ENCODE assay signal across 7 mouse cellular contexts in genomic region chr5:24751305-24752174, GRCm38 (mm10). TPM values are rescaled to one million over a fixed set of nuclear protein-coding genes. Genes with fewer than 3 reads are reported as not detected.
A peak's percentile ranks its signal among the peaks of the same experiment; 100 is the strongest.
DNase-seq lines count a peak whose midpoint lies in the region; ATAC-seq lines count a peak whose summit lies in the region.

No protein-coding gene starts in this region.

- peak; percentile 93 for DNase-seq in NIH3T3 (ENCODE audit: low read depth)
- peak; percentile 35 to 78 for DNase-seq in left cerebral cortex, postnatal 10 days (ENCODE audit: extremely low spot score in 1 of 2, low spot score in 2 of 2)
- peak; percentile 53 for DNase-seq in right cerebral cortex, postnatal 4 days

- H3K36me3 ChIP-seq in forebrain, embryonic 16.5 days (ENCODE audit: control insufficient read depth, insufficient read depth) = no peaks in the 10 kb centered on the region
- H3K36me3 ChIP-seq in hindbrain, embryonic 12.5 days = no peaks in the 10 kb centered on the region
- H3K36me3 ChIP-seq in macrophage (ENCODE audit: inconsistent target) = no peaks in the 10 kb centered on the region

- H3K9ac ChIP-seq in forebrain, embryonic 16.5 days (replicated peaks; ENCODE audit: low read depth, low read length) = peak overlapping the region; percentile 64
- H3K9ac ChIP-seq in hindbrain, embryonic 12.5 days = peak overlapping the region; percentile 76

- H3K27me3 ChIP-seq in forebrain, embryonic 16.5 days (replicated peaks; ENCODE audit: control insufficient read depth, insufficient read depth, low read length) = no peaks in the 10 kb centered on the region
- no peaks in the 10 kb centered on the region for H3K27me3 ChIP-seq in hindbrain, embryonic 12.5 days

- no peaks in the 10 kb centered on the region for H3K9me3 ChIP-seq in forebrain, embryonic 16.5 days (ENCODE audit: control insufficient read depth, low read length)
- H3K9me3 ChIP-seq in hindbrain, embryonic 12.5 days (replicated peaks) = no peaks in the 10 kb centered on the region

- intact Hi-C loops in left cerebral cortex, postnatal 10 days (cut with DNase I) = loop anchor here (2.0 kb wide), 1 partner anchor 67 kb away; the partner anchor contains the start of gene Nub1

- H3K79me2 ChIP-seq in macrophage (ENCODE audit: inconsistent target) = no peaks in the 10 kb centered on the region

- 5% methylated on average over 25 of the region's 25 CpGs for WGBS in forebrain, embryonic 16.5 days
- 3% methylated on average over 25 of the region's 25 CpGs for whole genome bisulfite sequencing in hindbrain, embryonic 12.5 days
- WGBS in macrophage (ENCODE audit: missing documents) = 5% methylated on average over 23 of the region's 25 CpGs

- peak overlapping the region; percentile 88 for H3K4me3 ChIP-seq in brown adipose tissue, adult 24 weeks (ENCODE audit: insufficient read depth, low read depth, low read length)
- peak overlapping the region; percentile 55 for H3K4me3 ChIP-seq in forebrain, embryonic 16.5 days (replicated peaks; ENCODE audit: low read length)
- peak overlapping the region; percentile 54 for H3K4me3 ChIP-seq in hindbrain, embryonic 12.5 days
- peak overlapping the region; percentile 50 for H3K4me3 ChIP-seq in macrophage (ENCODE audit: inconsistent target)

- H3K4me2 ChIP-seq in forebrain, embryonic 16.5 days (ENCODE audit: low read length) = peak overlapping the region; percentile 67
- H3K4me2 ChIP-seq in hindbrain, embryonic 12.5 days (replicated peaks) = peak overlapping the region; percentile 85

- peak overlapping the region; percentile 95 for H3K27ac ChIP-seq in brown adipose tissue, adult 24 weeks (replicated peaks; ENCODE audit: low read depth, low read length)
- H3K27ac ChIP-seq in forebrain, embryonic 16.5 days (ENCODE audit: low read length) = peak overlapping the region; percentile 34
- peak overlapping the region; percentile 80 for H3K27ac ChIP-seq in hindbrain, embryonic 12.5 days
- peak overlapping the region; percentile 73 for H3K27ac ChIP-seq in macrophage

- no peaks in the 10 kb centered on the region; the same call in 1 of the 2 replicates for H3K4me1 ChIP-seq in brown adipose tissue, adult 24 weeks (ENCODE audit: control insufficient read depth, insufficient read depth, insufficient read length, low read length)
- H3K4me1 ChIP-seq in forebrain, embryonic 16.5 days (replicated peaks; ENCODE audit: control insufficient read depth, insufficient read depth, low read length) = peaks cover 14% of the 10 kb centered on the region
- H3K4me1 ChIP-seq in hindbrain, embryonic 12.5 days = peaks cover 32% of the 10 kb centered on the region

- ATAC-seq in forebrain, embryonic 16.5 days = peak; percentile 66
- peak; percentile 56 for ATAC-seq in hindbrain, embryonic 12.5 days (ENCODE audit: low FRiP score)

RNA-seq across cellular contexts. Expression of gene Crygn, which starts 6.3 kb away (rescaled TPM):
- polyA plus RNA-seq in brown adipose tissue, adult 24 weeks (2012; ENCODE audit: insufficient read depth, insufficient read length, missing spikeins) = not detected in 2 replicates
- 2.5 TPM in 1 of 2 replicates, not detected in the other for polyA plus RNA-seq in forebrain, embryonic 16.5 days (2015; fragmentation: Nextera tagmentation; extraction: Ambion mirVana)
- 4.7 TPM in 1 of 2 replicates, not detected in the other for polyA plus RNA-seq in hindbrain, embryonic 12.5 days (2016; fragmentation: Nextera tagmentation; extraction: Ambion mirVana)
- total RNA-seq in left cerebral cortex, postnatal 10 days (2021) = not detected
- total RNA-seq in macrophage (2018; cell fraction: chromatin; rRNA removed) = not detected
- 1 to 10 TPM in 6 of 26 experiments, not detected in 20; 1.3 to 6.4 (median 3.9) TPM for total RNA-seq in macrophage (2018; cell fraction: cytosol; rRNA removed)
- total RNA-seq in macrophage (2018; cell fraction: nucleus; rRNA removed) = 10 to 100 TPM in 1 of 26 experiments, not detected in 25; 12.6 TPM
- polyA plus RNA-seq in macrophage (2018) = not detected in 3 replicates

RNA-seq across cellular contexts. Expression of gene Wdr86, which starts 21.0 kb away (rescaled TPM):
- polyA plus RNA-seq in brown adipose tissue, adult 24 weeks (2012; ENCODE audit: insufficient read depth, insufficient read length, missing spikeins) = 0.59 TPM in 1 of 2 replicates, not detected in the other
- 4.7 and 5.1 TPM in 2 replicates for polyA plus RNA-seq in forebrain, embryonic 16.5 days (2015; fragmentation: Nextera tagmentation; extraction: Ambion mirVana)
- 17.7 and 21.0 TPM in 2 replicates for polyA plus RNA-seq in hindbrain, embryonic 12.5 days (2016; fragmentation: Nextera tagmentation; extraction: Ambion mirVana)
- 1 to 10 TPM; 1.1 TPM for total RNA-seq in left cerebral cortex, postnatal 10 days (2021)
- total RNA-seq in macrophage (2018; cell fraction: chromatin; rRNA removed) = not detected
- total RNA-seq in macrophage (2018; cell fraction: cytosol; rRNA removed) = under 1 TPM in 2 of 26 experiments, not detected in 24; 0.05 to 0.09 TPM
- under 1 TPM in 2 of 26 experiments, not detected in 24; 0.11 to 0.28 TPM for total RNA-seq in macrophage (2018; cell fraction: nucleus; rRNA removed)
- not detected in 3 replicates for polyA plus RNA-seq in macrophage (2018)

Comparison
In these comparisons a context has a peak if more than half of its experiments do, and no peak if none do; other contexts are left out.
1. Peak in every context shown above with its lines: DNase-seq, ATAC-seq, H3K4me3 ChIP-seq and H3K27ac ChIP-seq.
2. H3K27ac ChIP-seq: peak in every context shown above with its lines; median percentile 95 in brown adipose tissue, adult 24 weeks; 80 in hindbrain, embryonic 12.5 days; 73 in macrophage; 34 in forebrain, embryonic 16.5 days.